Mouse (Mus musculus) testis, adult 2 months (tissue): ENCODE data around the gene Tspan11.

ENCODE experiments used
- CTCF ChIP-seq: fragments of 200-500 bp; IDR thresholded peaks from 2 replicates; pipeline ENCODE4 v1.5.1; 2012; ENCODE audit warnings: low read depth, mild to moderate bottlenecking, inconsistent platforms, low read length, moderate library complexity; ENCODE audit not compliant: control insufficient read depth, insufficient read depth, insufficient replicate concordance
- POLR2A ChIP-seq: fragments of 200-500 bp; IDR thresholded peaks from 2 replicates; pipeline ENCODE4 v1.6.1; 2012; ENCODE audit warnings: low read depth, mild to moderate bottlenecking, inconsistent platforms, low read length, moderate library complexity; ENCODE audit not compliant: control insufficient read depth

DNA sequence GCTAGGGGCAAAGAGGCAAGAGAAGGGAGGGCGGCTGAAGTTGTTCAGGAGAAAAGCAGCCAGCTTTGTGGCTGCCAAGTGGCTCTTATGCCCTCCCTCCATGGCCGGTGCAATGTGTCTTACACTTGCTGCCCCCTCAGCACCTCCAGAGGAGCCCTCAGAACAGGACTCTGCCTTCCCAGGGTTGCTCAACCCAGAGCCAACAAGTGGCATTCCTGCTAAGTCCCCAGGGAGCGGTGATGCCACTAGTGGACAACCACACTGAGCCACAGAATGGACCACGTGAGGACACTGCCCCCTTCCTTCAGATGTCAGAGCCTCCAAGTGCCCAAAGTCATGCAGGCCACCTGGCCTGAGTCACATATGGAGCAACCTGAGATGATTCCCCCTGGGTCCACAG is 65.7 kb downstream of the Tspan11 start:
- TF ChIP-seq POLR2A (no peak), CTCF (no peak)
